Mouse (Mus musculus): Measurements from ENCODE around the gene Gapvd1. TPM values are rescaled to one million over a fixed set of nuclear protein-coding genes. Genes with fewer than 3 reads are reported as not detected.
"Not testable (repeated sequence)": the region's sequence is repeated elsewhere in the genome, so short reads cannot be mapped to it uniquely, and the experiment has no call there.

Gapvd1 gene
- polyA plus RNA-seq, 1 experiment from 2014 or later, result 79.7 TPM

GRCm38 (mm10) chr2:34792543-34792942, 37.5 kb upstream of the Gapvd1 start:
- not testable (repeated sequence) for ATAC-seq (ENCODE audit: insufficient number of reproducible peaks, low FRiP score, low TSS enrichment, low read depth); H3K9ac ChIP-seq; H3K4me3 ChIP-seq (replicated peaks); H3K4me2 ChIP-seq (replicated peaks); H3K9me3 ChIP-seq (replicated peaks); H3K27me3 ChIP-seq; H3K27ac ChIP-seq (replicated peaks); H3K4me1 ChIP-seq
- WGBS, result 92% methylated on average over 2 of the region's 2 CpGs
- peaks cover 34% of the 10 kb centered on the region for H3K36me3 ChIP-seq

DNA sequence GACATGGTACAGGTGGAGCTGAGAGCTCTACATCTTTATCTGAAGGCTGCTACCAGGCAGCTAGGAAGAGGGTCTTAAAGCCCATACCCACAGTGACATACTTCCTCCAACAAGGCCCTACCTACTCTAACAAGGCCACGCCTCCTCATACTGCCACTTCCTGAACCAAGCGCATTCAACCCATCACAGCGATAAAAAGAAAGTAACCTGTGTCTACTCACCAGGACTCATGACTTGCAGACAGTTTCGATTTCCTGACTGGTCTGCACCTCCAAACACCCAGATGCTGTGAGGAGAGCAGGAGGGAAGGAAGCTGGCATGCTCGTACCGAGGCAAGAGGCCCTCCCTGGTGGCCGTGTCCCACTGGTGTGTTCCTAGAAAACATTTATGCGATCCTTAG, 35.2 kb upstream of the Gapvd1 start:
- H3K4me2 ChIP-seq (replicated peaks), result no peak overlapping the region
- peaks cover 42% of the 10 kb centered on the region for H3K36me3 ChIP-seq
- H3K4me3 ChIP-seq (replicated peaks), result no peak overlapping the region
- H3K27ac ChIP-seq (replicated peaks), result no peak overlapping the region
- 89% methylated on average over 8 of the region's 8 CpGs for WGBS
- no peaks in the 10 kb centered on the region for H3K4me1 ChIP-seq
- no peaks in the 10 kb centered on the region for H3K27me3 ChIP-seq
- no peak overlapping the region for H3K9ac ChIP-seq
- H3K9me3 ChIP-seq (replicated peaks), result no peaks in the 10 kb centered on the region
- no peak for ATAC-seq (ENCODE audit: insufficient number of reproducible peaks, low FRiP score, low TSS enrichment, low read depth)

DNA sequence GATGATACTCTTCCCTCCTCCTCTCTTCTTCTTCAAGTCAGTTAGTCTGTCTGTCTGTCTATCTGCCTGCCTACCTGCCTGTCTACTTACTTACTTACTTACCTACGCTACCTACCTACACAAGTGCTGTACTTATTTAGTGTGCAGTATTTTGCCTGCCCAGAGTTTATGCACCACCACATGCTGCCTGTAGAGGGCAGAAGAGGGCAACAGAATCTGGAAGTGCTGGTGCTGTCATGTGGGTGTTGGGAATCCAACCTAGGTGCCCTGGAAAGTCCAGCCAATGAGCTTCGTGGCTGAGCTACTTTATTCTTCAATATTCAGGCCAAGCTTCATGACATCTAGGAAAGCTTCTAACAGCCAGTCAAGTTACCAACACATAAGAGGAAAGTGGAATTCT, 29.1 kb upstream of the Gapvd1 start:
- Histone ChIP-seq H3K27me3 (no peaks in the 10 kb centered on the region), H3K36me3 (peaks cover 68% of the 10 kb centered on the region), H3K9me3 (replicated peaks) (no peaks in the 10 kb centered on the region), H3K27ac (replicated peaks) (no peak overlapping the region), H3K4me3 (replicated peaks) (no peak overlapping the region), H3K4me2 (replicated peaks) (no peak overlapping the region), H3K9ac (no peak overlapping the region), H3K4me1 (no peaks in the 10 kb centered on the region)
- ATAC-seq (ENCODE audit: insufficient number of reproducible peaks, low FRiP score, low TSS enrichment, low read depth), result no peak
- 74% methylated on average over 2 of the region's 2 CpGs for WGBS

GRCm38 (mm10) chr2:34783064-34784020, 28.3 kb upstream of the Gapvd1 start:
- Histone ChIP-seq H3K4me2 (replicated peaks) (no peak overlapping the region), H3K9ac (no peak overlapping the region), H3K4me1 (no peaks in the 10 kb centered on the region), H3K4me3 (replicated peaks) (no peak overlapping the region), H3K9me3 (replicated peaks) (no peaks in the 10 kb centered on the region), H3K27ac (replicated peaks) (no peak overlapping the region), H3K36me3 (peaks cover 76% of the 10 kb centered on the region), H3K27me3 (no peaks in the 10 kb centered on the region)
- no peak for ATAC-seq (ENCODE audit: insufficient number of reproducible peaks, low FRiP score, low TSS enrichment, low read depth)
- WGBS, result 91% methylated on average over 14 of the region's 14 CpGs

DNA sequence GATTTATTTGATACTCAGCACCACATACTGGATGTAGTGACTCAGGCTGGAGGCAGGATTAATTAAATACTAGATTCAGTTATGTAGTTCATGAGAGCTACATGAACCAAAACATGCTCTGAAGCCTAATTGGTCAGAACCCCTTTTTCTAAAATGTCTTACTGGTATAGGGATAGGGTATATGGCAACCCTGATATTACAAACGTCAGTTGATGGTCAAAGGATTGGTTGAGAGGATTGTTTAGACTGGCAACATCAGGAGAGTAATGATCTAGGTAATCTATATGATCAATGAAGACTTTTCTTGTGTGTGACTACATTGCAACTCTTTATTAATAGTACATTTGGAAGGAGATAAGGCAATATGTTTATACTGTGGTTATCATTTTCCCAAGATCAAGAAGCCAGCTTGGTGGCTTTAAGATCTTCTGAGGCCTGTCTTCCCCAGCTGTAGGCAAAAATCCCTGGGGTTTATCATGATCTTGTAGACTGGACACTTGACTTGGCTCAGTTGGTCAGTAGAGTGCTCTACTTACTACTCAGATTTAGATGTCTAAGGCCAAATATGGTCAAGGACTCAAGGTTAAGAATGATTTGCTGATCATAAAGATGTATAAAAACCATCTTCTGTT, 22.3 kb upstream of the Gapvd1 start:
- 60% methylated on average over 1 of the region's 1 CpGs for WGBS
- no peak overlapping the region for H3K4me2 ChIP-seq (replicated peaks)
- H3K9ac ChIP-seq, result no peak overlapping the region
- H3K27ac ChIP-seq (replicated peaks), result no peak overlapping the region
- peaks cover 78% of the 10 kb centered on the region for H3K36me3 ChIP-seq
- peaks cover 36% of the 10 kb centered on the region for H3K4me1 ChIP-seq
- H3K9me3 ChIP-seq (replicated peaks), result no peaks in the 10 kb centered on the region
- H3K4me3 ChIP-seq (replicated peaks), result no peak overlapping the region
- no peaks in the 10 kb centered on the region for H3K27me3 ChIP-seq
- no peak for ATAC-seq (ENCODE audit: insufficient number of reproducible peaks, low FRiP score, low TSS enrichment, low read depth)

DNA sequence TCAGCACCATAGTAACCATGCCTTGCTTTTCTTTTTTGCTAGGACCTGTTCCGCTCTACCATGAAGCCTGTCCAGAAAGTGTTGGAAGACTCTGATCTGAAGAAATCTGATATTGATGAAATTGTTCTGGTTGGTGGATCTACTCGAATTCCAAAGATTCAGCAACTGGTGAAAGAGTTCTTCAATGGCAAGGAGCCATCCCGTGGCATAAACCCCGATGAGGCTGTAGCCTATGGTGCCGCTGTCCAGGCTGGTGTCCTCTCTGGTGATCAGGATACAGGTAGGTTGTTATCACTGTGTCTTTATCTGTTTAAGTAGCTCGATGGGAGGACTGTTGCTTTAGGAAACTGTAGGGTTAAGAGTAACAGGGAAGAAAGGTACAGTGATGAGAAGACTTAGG, 19.5 kb upstream of the Gapvd1 start:
- Histone ChIP-seq H3K4me2 (replicated peaks) (peak overlapping the region; percentile 48), H3K36me3 (peaks cover 55% of the 10 kb centered on the region), H3K9me3 (replicated peaks) (no peaks in the 10 kb centered on the region), H3K27me3 (no peaks in the 10 kb centered on the region), H3K4me1 (peaks cover 42% of the 10 kb centered on the region), H3K27ac (replicated peaks) (no peak overlapping the region), H3K9ac (no peak overlapping the region), H3K4me3 (replicated peaks) (peak overlapping the region; percentile 66)
- WGBS, result 82% methylated on average over 6 of the region's 6 CpGs
- ATAC-seq (ENCODE audit: insufficient number of reproducible peaks, low FRiP score, low TSS enrichment, low read depth), result no peak

- Histone ChIP-seq H3K9ac (no peak overlapping the region), H3K4me1 (peaks cover 42% of the 10 kb centered on the region), H3K4me2 (replicated peaks) (peak overlapping the region; percentile 48), H3K27me3 (no peaks in the 10 kb centered on the region), H3K27ac (replicated peaks) (no peak overlapping the region), H3K4me3 (replicated peaks) (peak overlapping the region; percentile 66), H3K9me3 (replicated peaks) (no peaks in the 10 kb centered on the region), H3K36me3 (peaks cover 47% of the 10 kb centered on the region)
- ATAC-seq (ENCODE audit: insufficient number of reproducible peaks, low FRiP score, low TSS enrichment, low read depth), result no peak
- 82% methylated on average over 4 of the region's 4 CpGs for WGBS
These were observed 18.6 kb upstream of the Gapvd1 start for GRCm38 (mm10) chr2:34773673-34774072.

DNA sequence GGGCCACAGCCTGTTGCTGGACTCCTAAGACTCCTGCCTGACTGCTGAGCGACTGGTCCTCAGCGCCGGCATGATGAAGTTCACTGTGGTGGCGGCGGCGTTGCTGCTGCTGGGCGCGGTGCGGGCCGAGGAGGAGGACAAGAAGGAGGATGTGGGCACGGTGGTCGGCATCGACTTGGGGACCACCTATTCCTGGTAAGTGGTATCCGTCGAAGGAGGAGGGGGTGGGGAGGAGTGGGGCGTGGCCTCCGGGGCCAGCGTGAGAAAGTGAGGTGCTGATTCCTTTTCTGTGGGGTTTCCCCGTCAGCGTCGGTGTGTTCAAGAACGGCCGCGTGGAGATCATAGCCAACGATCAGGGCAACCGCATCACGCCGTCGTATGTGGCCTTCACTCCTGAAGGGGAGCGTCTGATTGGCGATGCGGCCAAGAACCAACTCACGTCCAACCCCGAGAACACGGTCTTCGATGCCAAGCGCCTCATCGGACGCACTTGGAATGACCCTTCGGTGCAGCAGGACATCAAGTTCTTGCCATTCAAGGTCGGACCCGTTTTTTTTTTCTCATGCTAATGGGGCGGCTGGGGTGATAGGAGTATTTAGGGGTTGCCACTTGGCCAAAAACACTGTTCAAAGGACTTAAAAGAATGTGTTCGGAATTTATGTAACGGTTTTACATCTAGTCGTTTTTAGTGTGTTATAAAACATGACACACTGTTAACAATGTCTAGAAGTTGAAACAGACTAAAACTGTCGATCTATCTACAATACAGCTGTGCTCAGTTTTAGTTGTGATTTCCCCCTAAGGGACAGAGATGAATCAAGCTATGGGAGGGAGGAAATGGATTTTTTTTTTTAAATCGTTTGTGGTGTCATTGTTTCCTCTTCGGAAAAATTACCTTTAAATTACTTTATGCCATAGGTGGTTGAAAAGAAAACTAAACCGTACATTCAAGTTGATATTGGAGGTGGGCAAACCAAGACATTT, 17.5 kb upstream of the Gapvd1 start:
- WGBS, result 3% methylated on average over 50 of the region's 50 CpGs
- no peaks in the 10 kb centered on the region for H3K9me3 ChIP-seq (replicated peaks)
- peak overlapping the region; percentile 48 for H3K4me2 ChIP-seq (replicated peaks)
- H3K4me1 ChIP-seq, result peaks cover 42% of the 10 kb centered on the region
- H3K27ac ChIP-seq (replicated peaks), result peak overlapping the region; percentile 76
- peaks cover 39% of the 10 kb centered on the region for H3K36me3 ChIP-seq
- ATAC-seq (ENCODE audit: insufficient number of reproducible peaks, low FRiP score, low TSS enrichment, low read depth), result peak; percentile 3; the same call in 1 of the 2 replicates
- H3K4me3 ChIP-seq (replicated peaks), result peak overlapping the region; percentile 66
- no peaks in the 10 kb centered on the region for H3K27me3 ChIP-seq
- H3K9ac ChIP-seq, result peak overlapping the region; percentile 80

- Histone ChIP-seq H3K36me3 (peaks cover 30% of the 10 kb centered on the region), H3K4me3 (replicated peaks) (peak within 1 kb of the TSS; percentile 66), H3K9ac (peak within 1 kb of the TSS; percentile 87), H3K27ac (replicated peaks) (peak within 1 kb of the TSS; percentile 89), H3K27me3 (no peaks in the 10 kb centered on the region), H3K4me1 (peaks cover 40% of the 10 kb centered on the region), H3K4me2 (replicated peaks) (peak within 1 kb of the TSS; percentile 56), H3K9me3 (replicated peaks) (no peaks in the 10 kb centered on the region)
- ATAC-seq (ENCODE audit: insufficient number of reproducible peaks, low FRiP score, low TSS enrichment, low read depth), result peak; percentile 99
- WGBS, result under 1% methylated on average over 59 of the region's 60 CpGs
These were observed 16.6 kb upstream of the Gapvd1 start, which contains the start of gene Hspa5 for GRCm38 (mm10) chr2:34771368-34772226. Gene Hspa5, plus strand, starts transcription at chr2:34771970.

DNA sequence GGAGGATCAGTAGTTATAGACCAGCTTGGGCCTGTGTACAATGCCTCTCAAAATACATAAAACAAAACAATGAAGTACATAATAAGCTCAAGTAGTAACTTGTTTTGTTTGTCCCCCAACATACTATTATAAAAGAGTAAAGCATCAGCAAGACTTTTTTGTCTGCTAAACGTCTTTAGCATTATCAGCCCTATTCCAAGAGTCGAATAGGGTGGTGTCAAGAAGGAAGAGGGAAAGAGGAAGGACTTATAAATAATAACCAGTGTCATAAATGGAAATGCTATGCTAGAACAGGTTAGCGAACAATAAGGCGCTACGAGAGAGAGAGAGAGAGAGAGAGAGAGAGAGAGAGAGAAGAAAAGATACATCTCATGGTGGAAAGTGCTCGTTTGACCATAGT, 15.9 kb upstream of the Gapvd1 start:
- H3K9ac ChIP-seq, result peak overlapping the region; percentile 87
- peak overlapping the region; percentile 66 for H3K4me3 ChIP-seq (replicated peaks)
- no peak for ATAC-seq (ENCODE audit: insufficient number of reproducible peaks, low FRiP score, low TSS enrichment, low read depth)
- H3K27me3 ChIP-seq, result no peaks in the 10 kb centered on the region
- peak overlapping the region; percentile 89 for H3K27ac ChIP-seq (replicated peaks)
- H3K9me3 ChIP-seq (replicated peaks), result no peaks in the 10 kb centered on the region
- H3K4me1 ChIP-seq, result peaks cover 35% of the 10 kb centered on the region
- 2% methylated on average over 6 of the region's 6 CpGs for WGBS
- H3K4me2 ChIP-seq (replicated peaks), result peak overlapping the region; percentile 56
- peaks cover 24% of the 10 kb centered on the region for H3K36me3 ChIP-seq
